ENCODE assay signal across 25 mouse cellular contexts in genomic region chr11:104002191-104002590, GRCm38 (mm10). TPM values are rescaled to one million over a fixed set of nuclear protein-coding genes. Genes with fewer than 3 reads are reported as not detected.
DNase-seq lines count a peak whose midpoint lies in the region; ATAC-seq and TF ChIP-seq lines count a peak whose summit lies in the region.
"Had no signal": no experiment of that assay in that cellular context is flagged by ENCODE, and none has a peak within 500 bp of the region (broad histone marks: within the 10 kb centered on the region; RNA-seq: fewer than 3 reads in every experiment).

No protein-coding gene starts in this region.

- peak; percentile 48 to 56 for DNase-seq in cerebellum, postnatal 14 days
- no peak for DNase-seq in cerebellum, postnatal 36 days
- no peak for DNase-seq in CH12.LX (ENCODE audit: extremely low read depth)
- DNase-seq in adrenal gland, postnatal 14 days: no peak
- DNase-seq: adrenal gland, adult 8-10 months; adrenal gland, postnatal 36 days; cerebellum, adult 11 months; cerebellum, adult 8-10 months; cerebellum, postnatal 25 days; embryo, embryonic 11 days; gastrocnemius, postnatal 25 days; heart, adult 18-20 months; heart, postnatal 14 days had no signal

- TF ChIP-seq RAD21 in CH12.LX (IDR thresholded peaks at IDR 0.05; ENCODE audit: low read depth, low read length): no peak

- no peak overlapping the region for H3ac ChIP-seq in myocyte (ENCODE audit: control insufficient read depth, insufficient read length)

- TF ChIP-seq CTCF in CH12.LX (conservative IDR thresholded peaks at IDR 0.05 in 1 of 2, IDR thresholded peaks at IDR 0.05 in 1 of 2; ENCODE audit: low read depth in 2 of 2, low read length in 2 of 2): no peak

- H3K79me2 ChIP-seq in CH12.LX (replicated peaks; ENCODE audit: control insufficient read depth, extremely low read depth, insufficient read depth, poor library complexity, severe bottlenecking) (no peaks in the 10 kb centered on the region), myocyte (ENCODE audit: control insufficient read depth, insufficient read depth) (no peaks in the 10 kb centered on the region)

- dilution Hi-C loops in CH12.LX (cut with MboI; ENCODE audit: extremely low pct_ligation_motif_present, extremely low pct_unique_long_range_greater_than_20kb, low sequenced_read_pairs): no loop called here

- H3K9ac ChIP-seq in CH12.LX (ENCODE audit: insufficient read depth, low read depth): peak overlapping the region; percentile 22; the same call in 1 of the 2 replicates
- H3K9ac ChIP-seq: forebrain, embryonic 13.5 days; heart, embryonic 12.5 days; hindbrain, embryonic 12.5 days; hindbrain, embryonic 15.5 days had no signal

- H3K4me1 ChIP-seq in megakaryocyte, embryonic 14.5 days: peaks cover 56% of the 10 kb centered on the region
- H3K4me1 ChIP-seq in CH12.LX (ENCODE audit: control insufficient read depth in 1 of 2, insufficient read depth in 2 of 2): peaks cover 24 to 92% of the 10 kb centered on the region in 2 experiments
- H3K4me1 ChIP-seq: forebrain, embryonic 13.5 days; heart, embryonic 12.5 days; hindbrain, embryonic 15.5 days had no signal

- H3K4me2 ChIP-seq in CH12.LX (ENCODE audit: insufficient read depth, low read depth, poor library complexity, severe bottlenecking): peak overlapping the region; percentile 91
- peak overlapping the region; percentile 71 for H3K4me2 ChIP-seq in myocyte (ENCODE audit: low read depth)
- H3K4me2 ChIP-seq: forebrain, embryonic 13.5 days; heart, embryonic 12.5 days; hindbrain, embryonic 12.5 days; hindbrain, embryonic 15.5 days had no signal

- no peak for TF ChIP-seq POLR2A in CH12.LX (IDR thresholded peaks at IDR 0.05; ENCODE audit: low read depth, low read length)
- no peak for TF ChIP-seq POLR2A in myocyte (IDR thresholded peaks at IDR 0.05; ENCODE audit: insufficient read length, low read depth)

- no peaks in the 10 kb centered on the region for H3K36me3 ChIP-seq in megakaryocyte, embryonic 14.5 days (replicated peaks; ENCODE audit: low read length)
- H3K36me3 ChIP-seq in CH12.LX (replicated peaks in 1 of 2; ENCODE audit: control insufficient read depth in 1 of 2, insufficient read depth in 1 of 2, low read length in 1 of 2): no peaks in the 10 kb centered on the region
- no peaks in the 10 kb centered on the region for H3K36me3 ChIP-seq in myocyte (ENCODE audit: control insufficient read depth, insufficient read depth)
- H3K36me3 ChIP-seq: forebrain, embryonic 10.5 days; heart, embryonic 12.5 days; hindbrain, embryonic 12.5 days; hindbrain, embryonic 15.5 days had no signal

- ATAC-seq in megakaryocyte, adult 5-6 weeks (ENCODE audit: poor library complexity, severe bottlenecking): no peak
- ATAC-seq: activated CD4-positive, CD25-positive, alpha-beta regulatory T cell, adult 4 months; CD4-positive, CD25-positive, alpha-beta regulatory T cell, adult 4 months; forebrain, embryonic 13.5 days; forebrain, embryonic 16.5 days; intestine, postnatal 0 days had no signal

- in situ Hi-C loops in CH12.LX (cut with MboI; ENCODE audit: low pct_ligation_motif_present, low pct_unique_long_range_greater_than_20kb, low sequenced_read_pairs): loop anchor here (5.0 kb wide), 1 partner anchor 80 kb away; no protein-coding TSS in a partner anchor

- TF ChIP-seq EP300 in CH12.LX (IDR thresholded peaks at IDR 0.05; ENCODE audit: low read length): no peak

- peaks cover 27% of the 10 kb centered on the region for H3K27me3 ChIP-seq in megakaryocyte, embryonic 14.5 days (replicated peaks)
- H3K27me3 ChIP-seq in CH12.LX (replicated peaks) (no peaks in the 10 kb centered on the region), myocyte (ENCODE audit: control insufficient read depth, insufficient read depth, insufficient read length) (no peaks in the 10 kb centered on the region)
- H3K27me3 ChIP-seq: forebrain, embryonic 13.5 days; hindbrain, embryonic 12.5 days; hindbrain, embryonic 15.5 days had no signal

- H3K9me3 ChIP-seq in megakaryocyte, embryonic 14.5 days: no peaks in the 10 kb centered on the region
- no peaks in the 10 kb centered on the region for H3K9me3 ChIP-seq in CH12.LX (replicated peaks; ENCODE audit: low read length)
- H3K9me3 ChIP-seq: forebrain, embryonic 10.5 days; forebrain, embryonic 13.5 days; heart, embryonic 12.5 days; hindbrain, embryonic 12.5 days; hindbrain, embryonic 15.5 days had no signal

- peak overlapping the region; percentile 42 for H3K4me3 ChIP-seq in megakaryocyte, embryonic 14.5 days (replicated peaks)
- H3K4me3 ChIP-seq in CH12.LX (replicated peaks in 1 of 3; ENCODE audit: low read depth in 2 of 3, low read length in 2 of 3, poor library complexity in 1 of 3): peak overlapping the region in 1 of 3 experiments; percentile 15
- no peak overlapping the region for H3K4me3 ChIP-seq in myocyte
- H3K4me3 ChIP-seq: forebrain, embryonic 10.5 days; forebrain, embryonic 13.5 days; heart, embryonic 12.5 days; hindbrain, embryonic 12.5 days; hindbrain, embryonic 15.5 days had no signal

- H3K27ac ChIP-seq in CH12.LX (ENCODE audit: insufficient read depth, low read depth): peak overlapping the region; percentile 84
- H3K27ac ChIP-seq: forebrain, embryonic 10.5 days; forebrain, embryonic 13.5 days; hindbrain, embryonic 12.5 days; hindbrain, embryonic 15.5 days had no signal

TF ChIP-seq in CH12.LX, 34 proteins besides CTCF, POLR2A, EP300 and RAD21:
- TF ChIP-seq NELFE (IDR thresholded peaks at IDR 0.05; ENCODE audit: low read depth, low read length) (no peak), TBP (conservative IDR thresholded peaks at IDR 0.05; ENCODE audit: low read depth, low read length) (no peak), ZC3H11A (IDR thresholded peaks at IDR 0.05; ENCODE audit: low read depth, low read length) (no peak), TCF12 (IDR thresholded peaks at IDR 0.05; ENCODE audit: low read depth, low read length) (no peak), POLR2AphosphoS2 (IDR thresholded peaks at IDR 0.05; ENCODE audit: low read depth, low read length) (no peak), RCOR1 (conservative IDR thresholded peaks at IDR 0.05; ENCODE audit: low read depth, low read length) (no peak), E2F4 (IDR thresholded peaks at IDR 0.05; ENCODE audit: insufficient replicate concordance, low read depth, low read length) (no peak), SMC3 (IDR thresholded peaks at IDR 0.05; ENCODE audit: low read depth, low read length) (no peak), JUN (IDR thresholded peaks at IDR 0.05; ENCODE audit: insufficient read depth, low read depth, low read length) (no peak), MAZ (IDR thresholded peaks at IDR 0.05; ENCODE audit: low read depth, low read length) (no peak), NRF1 (IDR thresholded peaks at IDR 0.05; ENCODE audit: low read depth, low read length) (no peak), MAX (IDR thresholded peaks at IDR 0.05; ENCODE audit: low read length) (no peak), ETS1 (conservative IDR thresholded peaks at IDR 0.05; ENCODE audit: low read depth, low read length) (no peak), ZNF384 (IDR thresholded peaks at IDR 0.05; ENCODE audit: low read depth, low read length) (no peak), SIN3A (IDR thresholded peaks at IDR 0.05; ENCODE audit: low read length) (no peak)

TF ChIP-seq in myocyte, 11 proteins besides CTCF, POLR2A, EP300 and RAD21:
- no peak for TF ChIP-seq REST (IDR thresholded peaks at IDR 0.05; ENCODE audit: insufficient read depth, insufficient read length)
- no peak for TF ChIP-seq MAX (IDR thresholded peaks at IDR 0.05; ENCODE audit: low read depth)
- no peak for TF ChIP-seq TCF12 (IDR thresholded peaks at IDR 0.05; ENCODE audit: insufficient read depth, poor library complexity, severe bottlenecking)

RNA-seq across cellular contexts. Expression of gene Arf2, which starts 35.7 kb away (rescaled TPM):
- polyA plus RNA-seq in megakaryocyte, embryonic 14.5 days (2012; ENCODE audit: insufficient read depth, low replicate concordance): 1.00 and 7.0 TPM in 2 replicates
- total RNA-seq in megakaryocyte, adult 5-6 weeks (2015): 37.6 and 41.1 TPM in 2 replicates
- total RNA-seq in megakaryocyte, adult 5-6 weeks (2017): 52.2 and 55.1 TPM in 2 replicates
- total RNA-seq in CH12.LX (2012; rRNA removed) (13.3 and 16.8 TPM in 2 replicates), CH12.LX (2014; rRNA removed) (24.7 and 27.8 TPM in 2 replicates)
- polyA plus RNA-seq in CH12.LX (2012; ENCODE audit: insufficient read length, low read depth) (14.9 and 25.2 TPM in 2 replicates), myocyte (2012; fragmentation: generic; extraction: Trizol) (23.0 TPM)
- 41.1 and 47.7 TPM in 2 replicates for total RNA-seq in adrenal gland, postnatal 14 days (2021)

RNA-seq across cellular contexts. Expression of gene Nsf, which starts 48.3 kb away (rescaled TPM):
- 9.3 and 11.2 TPM in 2 replicates for polyA plus RNA-seq in megakaryocyte, embryonic 14.5 days (2012; ENCODE audit: insufficient read depth, low replicate concordance)
- 44.8 and 50.0 TPM in 2 replicates for total RNA-seq in megakaryocyte, adult 5-6 weeks (2015)
- total RNA-seq in megakaryocyte, adult 5-6 weeks (2017): 49.3 and 51.1 TPM in 2 replicates
- total RNA-seq in CH12.LX (2012; rRNA removed): 46.9 and 50.9 TPM in 2 replicates
- 48.1 and 50.0 TPM in 2 replicates for total RNA-seq in CH12.LX (2014; rRNA removed)
- 95.0 and 99.3 TPM in 2 replicates for polyA plus RNA-seq in CH12.LX (2012; ENCODE audit: insufficient read length, low read depth)
- 17.2 TPM for polyA plus RNA-seq in myocyte (2012; fragmentation: generic; extraction: Trizol)
- 109 and 122 TPM in 2 replicates for total RNA-seq in adrenal gland, postnatal 14 days (2021)

Comparison
In these comparisons a context has a peak if more than half of its experiments do, and no peak if none do; other contexts are left out.
1. DNase-seq: peak in cerebellum, postnatal 14 days (2 of 2); none in cerebellum, postnatal 36 days (0 of 2), CH12.LX (single experiment) and adrenal gland, postnatal 14 days (single experiment).